Mouse (Mus musculus) liver, postnatal 0 days (tissue): ENCODE data around the gene Etv4.

Experiments
- CTCF ChIP-seq: sonication (generic); IDR thresholded peaks from 2 replicates; pipeline ENCODE4 v1.5.1; 2016; ENCODE audit warnings: antibody characterized with exemption, low read depth
- EP300 ChIP-seq: IDR thresholded peaks from 2 replicates; pipeline ENCODE4 v1.6.1; 2016; ENCODE audit warnings: antibody characterized with exemption, low read depth, mild to moderate bottlenecking

DNA sequence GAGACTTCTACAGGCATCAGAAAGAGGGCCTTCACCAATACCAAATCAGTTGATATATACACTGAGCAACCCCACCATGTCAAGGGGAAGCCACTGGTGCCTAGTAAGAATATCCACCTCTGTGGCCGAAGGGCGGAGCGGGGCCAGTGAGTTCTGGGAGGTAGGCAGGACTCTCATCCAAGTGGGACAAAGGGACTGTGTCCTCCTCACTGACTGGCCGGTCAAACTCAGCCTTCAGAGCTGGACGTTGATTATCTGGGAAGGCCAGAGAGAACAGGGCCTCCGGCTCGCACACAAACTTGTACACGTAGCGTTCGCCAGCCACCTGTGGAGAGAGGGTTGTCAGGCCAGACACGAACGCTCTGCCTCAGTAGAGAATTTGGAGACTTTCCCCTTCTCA is 14.9 kb downstream of the Etv4 start:
- no peak for TF ChIP-seq EP300
- no peak for TF ChIP-seq CTCF
